Mouse (Mus musculus) heart, postnatal 4 days (tissue): ENCODE results near the gene Bdh2. TPM values are rescaled to one million over a fixed set of nuclear protein-coding genes. Genes with fewer than 3 reads are reported as not detected.
A peak's percentile ranks its signal among the peaks of the same experiment; 100 is the strongest.

Experiments used
- DNase-seq: peaks from one replicate; pipeline ENCODE4 v3.0.0; 2021
- total RNA-seq, 2 experiments: library from RNA; stranded (reverse); gene quantifications; 2 replicates each; pipeline ENCODE4 v1.2.3; 2021

Bdh2 gene
- total RNA-seq, 2 experiments from 2014 or later, result 6.7 to 7.0 TPM

DNA sequence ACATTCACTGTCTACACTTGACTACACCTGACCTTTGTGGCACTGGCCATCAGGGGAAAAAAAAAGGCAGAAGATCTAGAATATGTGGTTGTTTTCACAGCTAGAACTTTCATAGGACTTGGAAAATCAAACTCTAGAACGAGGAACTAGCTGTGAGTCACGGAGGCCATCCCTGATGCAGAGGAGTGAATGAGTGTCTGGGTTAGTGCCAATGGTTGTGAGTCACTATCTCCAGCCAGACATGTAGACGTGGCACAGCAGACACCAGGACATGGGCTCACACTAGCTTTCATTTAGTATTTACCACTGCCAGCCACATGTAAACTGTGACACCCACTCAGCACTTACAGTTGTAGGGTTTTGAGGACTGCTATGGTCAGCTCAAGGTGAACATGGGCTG lies 17.5 kb downstream of the Bdh2 start:
- peak; percentile 19 for DNase-seq

DNA sequence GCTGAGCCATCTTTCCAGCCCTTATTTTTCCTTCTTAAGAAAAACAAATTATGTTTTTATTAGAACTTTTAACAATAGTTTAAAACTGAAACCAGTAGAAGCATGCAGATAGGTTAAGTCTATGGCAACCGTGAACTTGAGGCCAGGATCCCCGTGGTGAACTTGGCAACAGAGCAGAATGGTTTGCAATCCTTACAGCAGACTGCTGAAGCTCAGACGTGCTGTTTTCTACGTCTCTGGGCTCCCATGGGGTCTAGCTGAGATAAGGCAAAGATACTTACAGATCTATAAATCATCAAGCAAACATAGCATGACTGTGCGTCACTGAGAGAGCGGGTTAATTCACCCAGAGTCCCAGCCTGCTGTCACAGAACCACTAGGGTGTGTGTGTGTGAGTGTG lies 19.1 kb downstream of the Bdh2 start:
- no peak for DNase-seq

GRCm38 (mm10) chr3:135304060-135304459 lies 23.0 kb downstream of the Bdh2 start:
- DNase-seq, result no peak

GRCm38 (mm10) chr3:135304566-135304965 lies 23.5 kb downstream of the Bdh2 start:
- no peak for DNase-seq

- DNase-seq, result peak; percentile 32
Observed at GRCm38 (mm10) chr3:135307411-135308259, 26.6 kb downstream of the Bdh2 start, which contains the start of gene Slc9b2. Gene Slc9b2, plus strand, starts transcription at chr3:135307700.

- DNase-seq, result no peak
Observed at GRCm38 (mm10) chr3:135312916-135313491, 32.0 kb downstream of the Bdh2 start.

DNA sequence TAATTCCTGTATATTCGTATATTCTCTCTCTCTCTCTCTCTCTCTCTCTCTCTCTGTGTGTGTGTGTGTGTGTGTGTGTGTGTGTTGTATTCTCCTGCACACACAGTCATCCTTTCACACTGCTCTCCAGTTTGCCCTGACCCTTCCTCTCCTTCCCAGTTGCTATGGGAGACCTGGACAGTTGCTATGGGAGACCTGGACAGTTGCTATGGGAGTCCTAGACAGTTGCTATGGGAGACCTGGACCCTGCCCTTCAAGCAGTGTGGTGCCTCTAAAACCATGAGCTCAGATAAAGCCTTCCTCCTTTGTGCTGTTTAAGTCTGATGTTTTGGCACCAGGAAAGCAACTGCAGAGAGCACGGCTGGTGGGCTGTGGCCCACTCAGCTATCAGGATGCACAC lies 32.7 kb downstream of the Bdh2 start:
- DNase-seq, result no peak

GRCm38 (mm10) chr3:135314811-135315210 lies 33.8 kb downstream of the Bdh2 start:
- DNase-seq, result no peak

DNA sequence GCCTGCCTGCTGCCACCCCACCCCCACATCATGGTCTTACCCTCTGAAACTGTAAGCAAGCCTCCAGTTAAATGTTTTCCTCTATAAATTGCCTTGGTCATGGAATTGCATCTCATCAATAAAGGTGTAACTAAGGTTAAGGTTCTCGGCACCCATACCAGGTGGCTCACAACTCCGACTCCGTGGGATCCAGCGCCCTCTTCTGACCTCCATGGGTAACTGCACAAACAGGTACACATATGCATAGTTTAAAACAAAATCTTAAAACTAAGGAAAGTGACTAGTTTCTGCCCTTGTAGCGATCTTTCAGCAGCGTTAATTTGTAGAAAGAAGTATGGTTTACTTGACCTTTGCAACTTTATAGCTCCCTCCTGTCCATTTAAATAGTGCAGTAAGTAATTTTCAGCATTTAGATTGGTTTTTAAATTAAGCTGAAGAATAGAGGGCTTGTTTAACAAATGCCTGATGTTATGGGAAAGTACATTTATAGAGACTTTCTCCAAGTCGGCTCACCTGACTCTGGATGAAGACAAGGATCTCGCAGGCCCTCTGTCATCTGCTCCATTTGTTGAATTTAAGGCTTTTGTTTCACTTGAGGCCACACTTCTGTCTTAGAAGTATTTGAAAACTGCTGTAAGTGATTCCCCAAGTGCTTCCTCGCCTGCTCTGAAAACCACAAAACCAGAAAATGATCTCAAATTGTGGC lies 34.9 kb downstream of the Bdh2 start:
- no peak for DNase-seq

DNA sequence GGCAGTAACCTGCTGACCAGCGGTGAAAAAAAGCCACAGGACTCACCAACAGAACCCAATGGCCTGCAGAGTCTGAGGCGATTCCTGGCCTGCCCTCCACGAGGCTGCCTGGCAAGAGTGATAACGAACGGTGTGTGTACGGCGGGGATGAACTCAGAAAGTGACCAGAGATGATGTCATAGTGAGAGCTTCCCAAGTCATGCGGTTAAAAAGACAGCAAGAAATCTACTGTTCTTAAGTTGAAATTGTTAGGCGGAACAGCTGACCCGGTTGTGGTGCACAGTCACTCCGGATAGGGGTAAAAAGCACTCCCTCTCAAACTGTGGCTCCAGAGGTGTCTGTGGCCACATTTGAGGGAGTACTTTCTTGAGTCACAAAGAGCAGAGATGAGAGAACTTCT lies 37.3 kb downstream of the Bdh2 start:
- no peak for DNase-seq

DNA sequence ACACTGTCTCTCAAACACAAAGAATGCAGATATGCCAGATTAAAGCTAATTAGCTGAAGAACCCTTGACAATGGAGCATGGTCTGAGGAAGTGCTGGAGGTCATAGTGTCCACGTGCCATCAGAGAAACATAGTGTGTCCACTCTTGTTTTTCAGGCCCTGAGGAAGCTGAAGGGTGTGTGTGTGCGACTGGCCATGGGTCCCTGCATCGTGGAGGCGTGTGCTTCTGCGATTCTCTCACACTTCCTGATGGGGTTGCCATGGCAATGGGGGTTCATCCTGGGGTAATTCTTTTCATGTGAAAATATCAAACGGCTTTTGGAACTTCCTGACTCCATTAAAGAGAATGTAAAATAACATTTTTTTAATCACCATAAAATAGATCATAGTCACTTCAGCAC lies 43.3 kb downstream of the Bdh2 start:
- no peak for DNase-seq

DNA sequence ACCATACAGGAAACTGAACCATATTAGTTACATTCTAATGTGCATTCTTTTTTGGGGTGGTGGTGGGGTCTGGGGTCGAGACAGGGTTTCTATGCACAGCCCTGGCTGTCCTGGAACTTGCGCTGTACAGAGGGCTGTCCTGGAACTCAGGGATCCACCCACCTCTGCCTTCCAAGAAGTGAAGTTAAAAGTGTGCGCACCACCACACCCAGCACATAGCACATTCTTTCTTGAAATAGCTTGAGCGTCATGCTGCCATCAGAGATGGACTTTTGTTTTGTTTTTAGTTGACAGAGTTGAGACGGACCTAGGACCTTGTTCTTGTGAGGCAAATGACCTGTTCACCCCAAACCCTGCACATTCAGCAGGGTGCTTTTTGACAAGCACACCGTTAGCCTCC lies 46.2 kb downstream of the Bdh2 start:
- no peak for DNase-seq

- DNase-seq, result no peak
Observed at GRCm38 (mm10) chr3:135327601-135328000, 46.6 kb downstream of the Bdh2 start.

GRCm38 (mm10) chr3:135328560-135328959 lies 47.5 kb downstream of the Bdh2 start:
- DNase-seq, result peak; percentile 52

GRCm38 (mm10) chr3:135332691-135333090 lies 51.7 kb downstream of the Bdh2 start:
- DNase-seq, result no peak

DNA sequence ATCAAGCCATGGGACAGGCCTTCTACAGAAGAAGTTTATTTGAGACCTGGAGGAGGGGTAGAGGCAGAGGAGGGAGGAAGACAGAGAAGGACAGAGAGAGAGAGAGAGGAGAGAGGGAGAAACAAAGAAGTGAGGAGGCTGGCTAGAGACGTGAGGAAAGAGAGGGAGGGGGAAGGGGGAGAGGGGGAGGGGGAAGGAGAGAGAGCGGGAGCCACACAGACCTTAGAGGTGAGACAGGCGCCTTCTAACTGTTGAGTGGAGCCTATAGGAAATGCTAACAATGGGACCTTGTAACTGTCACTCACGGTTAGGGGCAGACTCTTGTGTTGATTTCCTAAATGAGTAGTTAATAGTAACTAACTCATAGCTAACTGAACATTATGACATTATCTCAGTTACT lies 52.7 kb downstream of the Bdh2 start:
- DNase-seq, result no peak

GRCm38 (mm10) chr3:135347739-135348264 lies 66.8 kb downstream of the Bdh2 start, which contains the start of gene Slc9b1:
Gene Slc9b1, plus strand, starts transcription at chr3:135348029.
- DNase-seq, result no peak

DNA sequence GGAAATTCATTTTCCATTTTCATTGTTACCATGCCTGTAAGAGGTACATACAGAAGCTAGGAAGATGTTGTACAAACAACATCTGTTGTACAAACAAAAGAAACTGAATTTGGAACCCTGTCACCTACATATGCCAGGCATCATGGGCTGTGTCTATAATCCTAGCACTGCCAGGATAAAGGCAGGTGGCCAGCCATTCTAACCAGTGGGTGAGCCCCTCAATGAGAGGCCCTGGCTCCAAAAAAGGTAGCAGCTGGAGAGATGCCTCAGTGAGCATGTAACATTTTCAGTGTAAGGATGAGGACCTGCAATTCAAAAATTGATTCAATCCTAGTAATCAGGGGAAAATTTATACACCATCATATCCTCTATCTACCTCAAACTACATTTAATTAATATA lies 68.0 kb downstream of the Bdh2 start:
- no peak for DNase-seq

GRCm38 (mm10) chr3:135351857-135352256 lies 70.8 kb downstream of the Bdh2 start:
- no peak for DNase-seq
